Mouse (Mus musculus) G1E (cell line): ENCODE measurements at regions not wholly inside any gene's neighbourhood (a gene's known extent, or its start where the extent isn't known, plus 50 kb on each side); places are given as distances from the start of the nearest gene placed in this dataset.

ENCODE experiments used
- CTCF ChIP-seq: IDR thresholded peaks from 2 replicates; pipeline ENCODE4 v1.5.1; 2012; ENCODE audit warnings: low read depth, low read length, inconsistent platforms, mixed read lengths
- GATA2 ChIP-seq: IDR thresholded peaks from 2 replicates; pipeline ENCODE4 v1.6.1; 2012; ENCODE audit warnings: low read depth, low read length, inconsistent platforms, borderline replicate concordance
- TAL1 ChIP-seq: conservative IDR thresholded peaks from 2 replicates; pipeline ENCODE4 v1.6.1; 2012; ENCODE audit warnings: low read depth, low read length, inconsistent platforms, mixed read lengths

GRCm38 (mm10) chr1:190452115-190452842, 281.8 kb upstream of the Prox1 start:
- TF ChIP-seq CTCF, result no peak
- TF ChIP-seq TAL1, result no peak
- TF ChIP-seq GATA2, result no peak
